Mouse (Mus musculus): ENCODE data around the gene Olfr399. TPM values are rescaled to one million over a fixed set of nuclear protein-coding genes. Genes with fewer than 3 reads are reported as not detected.

Gene Olfr399
- total RNA-seq (2021) = not detected
- not detected in 2 replicates for polyA plus RNA-seq (2012; rRNA removed)
- long read RNA-seq = 0 reads

- DNase-seq = no peak
Observed at GRCm38 (mm10) chr11:74056451-74056850, at the start of gene Olfr399, which contains the start of gene Olfr139. TSS of gene Olfr399 (minus strand) at chr11:74056615. TSS of gene Olfr139 (minus strand) at chr11:74056551.

DNA sequence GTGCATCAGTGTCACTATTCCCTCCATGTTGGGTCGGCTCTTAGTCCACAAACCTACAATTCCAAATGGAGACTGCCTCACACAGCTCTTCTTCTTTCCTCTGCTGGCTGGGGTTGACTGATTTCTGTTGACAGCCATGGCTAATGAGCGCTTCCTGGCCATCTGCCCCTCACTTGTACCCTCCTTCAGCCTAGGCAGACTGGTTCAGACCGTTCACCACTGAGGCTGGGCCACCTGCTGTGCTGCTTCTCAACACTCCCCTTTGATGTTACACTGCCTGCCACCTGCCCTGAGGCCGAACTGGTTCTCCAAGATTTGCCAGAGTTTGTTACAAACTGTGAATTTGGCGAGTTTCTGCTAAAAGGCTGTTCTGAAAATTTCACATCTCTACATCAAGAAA, 48.7 kb upstream of the Olfr399 start:
- DNase-seq = no peak

DNA sequence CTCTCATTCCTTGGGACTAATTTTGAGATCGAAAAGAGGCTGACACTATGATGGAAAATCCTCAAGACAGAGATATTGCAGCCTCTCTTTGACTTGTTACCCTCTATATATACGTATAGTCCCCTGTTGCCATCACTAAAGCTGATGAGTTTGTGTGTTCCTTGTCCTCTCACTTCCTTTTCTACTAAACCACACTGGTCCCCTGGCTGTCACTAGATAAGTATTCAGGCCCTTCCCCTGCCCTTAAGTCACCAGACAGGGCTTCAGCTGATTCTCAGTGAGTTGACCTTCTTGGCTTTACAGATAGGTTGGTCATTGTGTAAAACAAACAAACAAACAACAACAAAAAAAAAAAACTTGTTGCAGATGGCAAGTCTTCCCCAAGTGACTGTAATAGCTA, 45.1 kb upstream of the Olfr399 start:
- no peak for DNase-seq

DNA sequence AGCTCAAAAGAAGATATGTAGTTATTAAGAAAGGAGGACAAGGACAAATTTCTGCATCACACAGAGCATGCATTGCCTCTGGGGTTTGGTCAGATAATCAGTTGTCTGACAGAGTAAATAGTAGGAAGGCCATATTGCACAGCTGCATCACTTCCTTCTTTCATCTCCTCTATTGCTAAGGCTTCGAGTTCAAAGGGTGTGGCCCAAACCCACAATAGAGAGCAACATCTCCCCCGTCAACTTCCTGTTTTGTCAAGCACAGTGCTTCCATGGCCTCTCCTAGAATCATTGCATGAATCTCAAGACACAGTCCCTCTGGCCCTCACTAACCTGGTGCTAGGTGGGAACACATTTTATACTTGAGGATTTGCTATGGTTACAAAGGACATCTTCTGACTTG, 44.3 kb upstream of the Olfr399 start:
- DNase-seq = no peak

- DNase-seq = no peak
Observed at GRCm38 (mm10) chr11:74069655-74070054, 13.2 kb upstream of the Olfr399 start, which contains the start of gene Zfp616. TSS of gene Zfp616 (plus strand) at chr11:74069955.

DNA sequence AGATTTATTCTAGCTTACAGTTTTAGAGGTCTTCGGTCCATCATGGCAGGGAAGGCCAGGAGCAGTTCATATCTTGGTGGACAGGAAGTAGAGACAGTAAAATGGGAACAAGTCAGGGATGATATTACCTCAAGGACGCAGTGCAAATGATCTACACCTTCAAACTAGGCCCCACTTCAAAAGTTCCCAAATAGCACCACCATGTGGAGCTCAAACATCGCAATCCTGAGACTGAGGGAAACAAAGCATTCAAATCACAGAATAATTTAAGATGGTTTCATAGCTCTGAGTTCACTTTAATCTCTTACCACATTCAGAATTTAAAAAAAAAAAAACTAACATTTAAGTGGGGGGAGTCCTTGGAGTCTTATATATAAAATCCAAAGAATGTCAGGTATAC, 5.1 kb downstream of the Olfr399 start:
- DNase-seq = no peak

Other genes starting within 250 kb of the Olfr399 start
- not detected for gene Olfr392, start 239.6 kb downstream of the Olfr399 start, total RNA-seq (2021)
- not detected in 2 replicates for gene Olfr392, start 239.6 kb downstream of the Olfr399 start, polyA plus RNA-seq (2012; rRNA removed)
- not detected for gene Olfr393, start 205.2 kb downstream of the Olfr399 start, total RNA-seq (2021)
- not detected in 2 replicates for gene Olfr393, start 205.2 kb downstream of the Olfr399 start, polyA plus RNA-seq (2012; rRNA removed)
- gene Olfr394, start 165.8 kb downstream of the Olfr399 start, total RNA-seq (2021) = not detected
- not detected in 2 replicates for gene Olfr394, start 165.8 kb downstream of the Olfr399 start, polyA plus RNA-seq (2012; rRNA removed)
- not detected for gene Olfr395, start 147.3 kb downstream of the Olfr399 start, total RNA-seq (2021)
- not detected in 2 replicates for gene Olfr395, start 147.3 kb downstream of the Olfr399 start, polyA plus RNA-seq (2012; rRNA removed)
- gene Olfr23, start 119.9 kb downstream of the Olfr399 start, total RNA-seq (2021) = not detected
- gene Olfr23, start 119.9 kb downstream of the Olfr399 start, polyA plus RNA-seq (2012; rRNA removed) = not detected in 2 replicates
- gene Olfr397, start 95.8 kb downstream of the Olfr399 start, total RNA-seq (2021) = not detected
- not detected in 2 replicates for gene Olfr397, start 95.8 kb downstream of the Olfr399 start, polyA plus RNA-seq (2012; rRNA removed)
- not detected for gene Olfr398, start 66.2 kb downstream of the Olfr399 start, total RNA-seq (2021)
- not detected in 2 replicates for gene Olfr398, start 66.2 kb downstream of the Olfr399 start, polyA plus RNA-seq (2012; rRNA removed)
- gene Olfr139, start 64 bp downstream of the Olfr399 start, total RNA-seq (2021) = not detected
- gene Olfr139, start 64 bp downstream of the Olfr399 start, polyA plus RNA-seq (2012; rRNA removed) = not detected in 2 replicates
- not detected for gene Zfp616, start 13.3 kb upstream of the Olfr399 start, total RNA-seq (2021)
- gene Zfp616, start 13.3 kb upstream of the Olfr399 start, polyA plus RNA-seq (2012; rRNA removed) = not detected in 2 replicates
- gene Olfr401, start 57.1 kb upstream of the Olfr399 start, total RNA-seq (2021) = not detected
- not detected in 2 replicates for gene Olfr401, start 57.1 kb upstream of the Olfr399 start, polyA plus RNA-seq (2012; rRNA removed)
- not detected for gene Olfr402, start 96.9 kb upstream of the Olfr399 start, total RNA-seq (2021)
- not detected in 2 replicates for gene Olfr402, start 96.9 kb upstream of the Olfr399 start, polyA plus RNA-seq (2012; rRNA removed)
- gene Olfr403, start 129.6 kb upstream of the Olfr399 start, total RNA-seq (2021) = not detected
- not detected in 2 replicates for gene Olfr403, start 129.6 kb upstream of the Olfr399 start, polyA plus RNA-seq (2012; rRNA removed)
- gene Olfr43, start 154.8 kb upstream of the Olfr399 start, total RNA-seq (2021) = not detected
- not detected in 2 replicates for gene Olfr43, start 154.8 kb upstream of the Olfr399 start, polyA plus RNA-seq (2012; rRNA removed)
- gene Olfr406, start 203.2 kb upstream of the Olfr399 start, total RNA-seq (2021) = not detected
- not detected in 2 replicates for gene Olfr406, start 203.2 kb upstream of the Olfr399 start, polyA plus RNA-seq (2012; rRNA removed)
- gene Olfr59, start 227.1 kb upstream of the Olfr399 start, total RNA-seq (2021) = not detected
- not detected in 2 replicates for gene Olfr59, start 227.1 kb upstream of the Olfr399 start, polyA plus RNA-seq (2012; rRNA removed)